ENCODE assay signal across 9 mouse cellular contexts in the genomic region with DNA sequence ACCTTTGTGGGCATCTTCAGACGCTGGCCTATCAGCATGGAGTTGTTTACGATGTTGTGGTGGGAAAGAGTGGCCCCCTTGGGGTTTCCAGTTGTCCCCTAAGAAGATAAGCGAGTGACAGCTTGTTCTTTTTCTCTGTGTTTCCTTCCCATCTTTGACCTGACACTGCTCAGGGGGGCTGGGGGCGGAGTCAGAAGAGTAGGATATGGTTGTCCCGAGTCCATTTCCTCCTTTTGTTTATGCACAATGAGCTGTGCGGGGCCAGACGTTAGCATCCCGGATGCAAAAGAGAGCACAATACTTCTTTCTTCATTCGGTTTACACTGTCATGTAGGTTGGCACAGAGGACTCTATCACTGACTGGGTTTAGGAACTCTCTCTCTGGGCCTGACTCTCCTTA. TPM values are rescaled to one million over a fixed set of nuclear protein-coding genes. Genes with fewer than 3 reads are reported as not detected.
DNase-seq lines count a peak whose midpoint lies in the region; ATAC-seq and TF ChIP-seq lines count a peak whose summit lies in the region.
"Had no signal": no experiment of that assay in that cellular context is flagged by ENCODE, and none has a peak within 500 bp of the region (broad histone marks: within the 10 kb centered on the region; RNA-seq: fewer than 3 reads in every experiment).

No protein-coding gene starts in this region.

- peaks cover 2% of the 10 kb centered on the region for H3K27me3 ChIP-seq in megakaryocyte, embryonic 14.5 days (replicated peaks)
- H3K27me3 ChIP-seq in heart, postnatal 0 days (ENCODE audit: control insufficient read depth, insufficient read depth, low read length) = 0 out of 2 replicates have a peak, but pooled peaks cover 3% of the 10 kb centered on the region
- H3K27me3 ChIP-seq in limb, embryonic 10.5 days (ENCODE audit: low read depth, poor library complexity, severe bottlenecking) = peaks cover 18% of the 10 kb centered on the region
- H3K27me3 ChIP-seq in forebrain, embryonic 16.5 days (replicated peaks; ENCODE audit: control insufficient read depth, insufficient read depth, low read length) = no peaks in the 10 kb centered on the region

- ATAC-seq in megakaryocyte, adult 5-6 weeks (ENCODE audit: poor library complexity, severe bottlenecking) = no peak
- peak; percentile 72; the same call in 1 of the 2 replicates for ATAC-seq in heart, postnatal 0 days (ENCODE audit: insufficient read depth, low read depth)
- ATAC-seq in megakaryocyte-erythroid progenitor cell, adult 5-6 weeks (replicated peaks; ENCODE audit: low FRiP score, low TSS enrichment, poor library complexity, severe bottlenecking) = no peak
- no peak for ATAC-seq in forebrain, embryonic 16.5 days

- peaks cover 33% of the 10 kb centered on the region for H3K36me3 ChIP-seq in megakaryocyte, embryonic 14.5 days (replicated peaks; ENCODE audit: low read length)
- H3K36me3 ChIP-seq in heart, postnatal 0 days (replicated peaks; ENCODE audit: control insufficient read depth, insufficient read depth, low read length) = no peaks in the 10 kb centered on the region
- H3K36me3 ChIP-seq in limb, embryonic 10.5 days = peaks cover 50% of the 10 kb centered on the region
- no peaks in the 10 kb centered on the region for H3K36me3 ChIP-seq in forebrain, embryonic 16.5 days (ENCODE audit: control insufficient read depth, insufficient read depth)

- H3K4me2 ChIP-seq in heart, postnatal 0 days (ENCODE audit: low read depth, low read length) = no peak overlapping the region
- no peak overlapping the region for H3K4me2 ChIP-seq in forebrain, embryonic 16.5 days (ENCODE audit: low read length)

- H3K4me3 ChIP-seq in megakaryocyte, embryonic 14.5 days (replicated peaks) = peak overlapping the region; percentile 38
- H3K4me3 ChIP-seq in heart, postnatal 0 days (ENCODE audit: low read depth, low read length) = no peak overlapping the region
- no peak overlapping the region for H3K4me3 ChIP-seq in limb, embryonic 10.5 days
- no peak overlapping the region for H3K4me3 ChIP-seq in forebrain, embryonic 16.5 days (replicated peaks; ENCODE audit: low read length)

- WGBS in heart, postnatal 0 days = 57% methylated on average over 9 of the region's 9 CpGs
- 70% methylated on average over 9 of the region's 9 CpGs for WGBS in limb, embryonic 10.5 days
- WGBS in forebrain, embryonic 16.5 days = 50% methylated on average over 9 of the region's 9 CpGs

- TF ChIP-seq EP300 in heart, postnatal 0 days (IDR thresholded peaks at IDR 0.05; ENCODE audit: low read depth) = peak; percentile 62; the same call in 1 of the 2 replicates

- H3K9me3 ChIP-seq in megakaryocyte, embryonic 14.5 days = no peaks in the 10 kb centered on the region
- no peaks in the 10 kb centered on the region for H3K9me3 ChIP-seq in heart, postnatal 0 days (replicated peaks; ENCODE audit: control insufficient read depth, low read length)
- H3K9me3 ChIP-seq in limb, embryonic 10.5 days (replicated peaks) = no peaks in the 10 kb centered on the region
- H3K9me3 ChIP-seq in forebrain, embryonic 16.5 days (ENCODE audit: control insufficient read depth, low read length) = no peaks in the 10 kb centered on the region

- TF ChIP-seq CTCF in heart, postnatal 0 days (IDR thresholded peaks at IDR 0.05; ENCODE audit: low read depth) = no peak

- peaks cover 54% of the 10 kb centered on the region for H3K4me1 ChIP-seq in megakaryocyte, embryonic 14.5 days
- H3K4me1 ChIP-seq in heart, postnatal 0 days (ENCODE audit: control insufficient read depth, insufficient read depth) = no peaks in the 10 kb centered on the region
- no peaks in the 10 kb centered on the region for H3K4me1 ChIP-seq in limb, embryonic 10.5 days
- no peaks in the 10 kb centered on the region for H3K4me1 ChIP-seq in forebrain, embryonic 16.5 days (replicated peaks; ENCODE audit: control insufficient read depth, insufficient read depth, low read length)

- peak overlapping the region; percentile 75 for H3K27ac ChIP-seq in heart, postnatal 0 days (ENCODE audit: low read depth)
- 0 out of 2 replicates have a peak overlapping the region, but pooled peaks have one; percentile 46 for H3K27ac ChIP-seq in limb, embryonic 10.5 days
- no peak overlapping the region for H3K27ac ChIP-seq in forebrain, embryonic 16.5 days (ENCODE audit: low read length)

- H3K9ac ChIP-seq in heart, postnatal 0 days (replicated peaks; ENCODE audit: low read depth, low read length) = no peak overlapping the region
- no peak overlapping the region for H3K9ac ChIP-seq in forebrain, embryonic 16.5 days (replicated peaks; ENCODE audit: low read depth, low read length)

- no peak for DNase-seq in heart, postnatal 0 days (ENCODE audit: low spot score)
- no peak for DNase-seq in limb, embryonic 10.5 days (ENCODE audit: low spot score)
- DNase-seq in thymus, postnatal 14 days = peak; percentile 82
- DNase-seq in urinary bladder, postnatal 4 days (ENCODE audit: low spot score in 2 of 2) = no peak
- DNase-seq: left cerebral cortex, postnatal 4 days had no signal

RNA-seq across cellular contexts. Expression of a gene that starts 5.8 kb away (rescaled TPM):
- 0.45 TPM in 1 of 2 replicates, not detected in the other for polyA plus RNA-seq in megakaryocyte, embryonic 14.5 days (2012; ENCODE audit: insufficient read depth, low replicate concordance)
- not detected in 2 replicates for total RNA-seq in megakaryocyte, adult 5-6 weeks (2015)
- total RNA-seq in megakaryocyte, adult 5-6 weeks (2017) = not detected in 2 replicates
- not detected in 2 replicates for total RNA-seq in heart, postnatal 0 days (2014; rRNA removed; ENCODE audit: low replicate concordance)
- polyA plus RNA-seq in heart, postnatal 0 days (2015; fragmentation: Nextera tagmentation; extraction: Ambion mirVana) = 0.36 and 4.4 TPM in 2 replicates
- 0.11 and 0.30 TPM in 2 replicates for polyA plus RNA-seq in limb, embryonic 10.5 days (2016; fragmentation: Nextera tagmentation; extraction: Ambion mirVana)
- total RNA-seq in megakaryocyte-erythroid progenitor cell, adult 5-6 weeks (2014; fragmentation: Nextera tagmentation) = 0.50 and 0.87 TPM in 2 replicates
- not detected in 2 replicates for total RNA-seq in megakaryocyte-erythroid progenitor cell, adult 5-6 weeks (2017)
- 0.24 and 0.52 TPM in 2 replicates for polyA plus RNA-seq in forebrain, embryonic 16.5 days (2015; fragmentation: Nextera tagmentation; extraction: Ambion mirVana)

RNA-seq across cellular contexts. Expression of a gene that starts 21.6 kb away (rescaled TPM):
- polyA plus RNA-seq in megakaryocyte, embryonic 14.5 days (2012; ENCODE audit: insufficient read depth, low replicate concordance) = 0.92 and 2.2 TPM in 2 replicates
- 0.32 and 0.40 TPM in 2 replicates for total RNA-seq in megakaryocyte, adult 5-6 weeks (2015)
- total RNA-seq in megakaryocyte, adult 5-6 weeks (2017) = 0.59 and 0.89 TPM in 2 replicates
- total RNA-seq in heart, postnatal 0 days (2014; rRNA removed; ENCODE audit: low replicate concordance) = 14.5 and 17.7 TPM in 2 replicates
- 9.2 and 9.8 TPM in 2 replicates for polyA plus RNA-seq in heart, postnatal 0 days (2015; fragmentation: Nextera tagmentation; extraction: Ambion mirVana)
- 3.0 and 4.5 TPM in 2 replicates for polyA plus RNA-seq in limb, embryonic 10.5 days (2016; fragmentation: Nextera tagmentation; extraction: Ambion mirVana)
- 7.4 and 11.2 TPM in 2 replicates for total RNA-seq in megakaryocyte-erythroid progenitor cell, adult 5-6 weeks (2014; fragmentation: Nextera tagmentation)
- total RNA-seq in megakaryocyte-erythroid progenitor cell, adult 5-6 weeks (2017) = 6.8 and 8.6 TPM in 2 replicates
- 6.6 and 6.7 TPM in 2 replicates for polyA plus RNA-seq in forebrain, embryonic 16.5 days (2015; fragmentation: Nextera tagmentation; extraction: Ambion mirVana)

RNA-seq across cellular contexts. Expression of a gene that starts 31.1 kb away (rescaled TPM):
- polyA plus RNA-seq in megakaryocyte, embryonic 14.5 days (2012; ENCODE audit: insufficient read depth, low replicate concordance) = 12.9 and 26.6 TPM in 2 replicates
- 6.7 and 7.9 TPM in 2 replicates for total RNA-seq in megakaryocyte, adult 5-6 weeks (2015)
- total RNA-seq in megakaryocyte, adult 5-6 weeks (2017) = 0.37 and 1.1 TPM in 2 replicates
- 6.6 and 8.9 TPM in 2 replicates for total RNA-seq in heart, postnatal 0 days (2014; rRNA removed; ENCODE audit: low replicate concordance)
- 2.6 and 2.7 TPM in 2 replicates for polyA plus RNA-seq in heart, postnatal 0 days (2015; fragmentation: Nextera tagmentation; extraction: Ambion mirVana)
- polyA plus RNA-seq in limb, embryonic 10.5 days (2016; fragmentation: Nextera tagmentation; extraction: Ambion mirVana) = 4.1 and 5.6 TPM in 2 replicates
- total RNA-seq in megakaryocyte-erythroid progenitor cell, adult 5-6 weeks (2014; fragmentation: Nextera tagmentation) = 6.9 and 10.6 TPM in 2 replicates
- total RNA-seq in megakaryocyte-erythroid progenitor cell, adult 5-6 weeks (2017) = 1.0 and 2.8 TPM in 2 replicates
- 0.98 and 1.2 TPM in 2 replicates for polyA plus RNA-seq in forebrain, embryonic 16.5 days (2015; fragmentation: Nextera tagmentation; extraction: Ambion mirVana)

RNA-seq across cellular contexts. Expression of a gene that starts 49.1 kb away (rescaled TPM):
- polyA plus RNA-seq in megakaryocyte, embryonic 14.5 days (2012; ENCODE audit: insufficient read depth, low replicate concordance) = not detected in 2 replicates
- total RNA-seq in megakaryocyte, adult 5-6 weeks (2015) = 0.23 TPM in 1 of 2 replicates, not detected in the other
- total RNA-seq in megakaryocyte, adult 5-6 weeks (2017) = 0.20 TPM in 1 of 2 replicates, not detected in the other
- 3.2 and 4.7 TPM in 2 replicates for total RNA-seq in heart, postnatal 0 days (2014; rRNA removed; ENCODE audit: low replicate concordance)
- polyA plus RNA-seq in heart, postnatal 0 days (2015; fragmentation: Nextera tagmentation; extraction: Ambion mirVana) = 3.5 and 3.7 TPM in 2 replicates
- 2.7 and 5.0 TPM in 2 replicates for polyA plus RNA-seq in limb, embryonic 10.5 days (2016; fragmentation: Nextera tagmentation; extraction: Ambion mirVana)
- not detected in 2 replicates for total RNA-seq in megakaryocyte-erythroid progenitor cell, adult 5-6 weeks (2014; fragmentation: Nextera tagmentation)
- total RNA-seq in megakaryocyte-erythroid progenitor cell, adult 5-6 weeks (2017) = not detected in 2 replicates
- 1.9 and 2.6 TPM in 2 replicates for polyA plus RNA-seq in forebrain, embryonic 16.5 days (2015; fragmentation: Nextera tagmentation; extraction: Ambion mirVana)

RNA-seq across cellular contexts. Expression of a gene that starts 59.0 kb away (rescaled TPM):
- 85.5 and 96.0 TPM in 2 replicates for polyA plus RNA-seq in megakaryocyte, embryonic 14.5 days (2012; ENCODE audit: insufficient read depth, low replicate concordance)
- 48.5 and 48.9 TPM in 2 replicates for total RNA-seq in megakaryocyte, adult 5-6 weeks (2015)
- total RNA-seq in megakaryocyte, adult 5-6 weeks (2017) = 79.1 and 81.3 TPM in 2 replicates
- 71.9 and 73.3 TPM in 2 replicates for total RNA-seq in heart, postnatal 0 days (2014; rRNA removed; ENCODE audit: low replicate concordance)
- polyA plus RNA-seq in heart, postnatal 0 days (2015; fragmentation: Nextera tagmentation; extraction: Ambion mirVana) = 62.2 and 67.0 TPM in 2 replicates
- 274 and 301 TPM in 2 replicates for polyA plus RNA-seq in limb, embryonic 10.5 days (2016; fragmentation: Nextera tagmentation; extraction: Ambion mirVana)
- total RNA-seq in megakaryocyte-erythroid progenitor cell, adult 5-6 weeks (2014; fragmentation: Nextera tagmentation) = 97.5 and 104 TPM in 2 replicates
- total RNA-seq in megakaryocyte-erythroid progenitor cell, adult 5-6 weeks (2017) = 141 and 166 TPM in 2 replicates
- polyA plus RNA-seq in forebrain, embryonic 16.5 days (2015; fragmentation: Nextera tagmentation; extraction: Ambion mirVana) = 162 and 166 TPM in 2 replicates
